Mouse (Mus musculus): ENCODE results near the gene Lmod3. TPM values are rescaled to one million over a fixed set of nuclear protein-coding genes. Genes with fewer than 3 reads are reported as not detected.
A peak's percentile ranks its signal among the peaks of the same experiment; 100 is the strongest.

Lmod3 gene
- polyA plus RNA-seq (2015; fragmentation: Nextera tagmentation; extraction: Ambion mirVana), result 0.30 and 0.42 TPM in 2 replicates

DNA sequence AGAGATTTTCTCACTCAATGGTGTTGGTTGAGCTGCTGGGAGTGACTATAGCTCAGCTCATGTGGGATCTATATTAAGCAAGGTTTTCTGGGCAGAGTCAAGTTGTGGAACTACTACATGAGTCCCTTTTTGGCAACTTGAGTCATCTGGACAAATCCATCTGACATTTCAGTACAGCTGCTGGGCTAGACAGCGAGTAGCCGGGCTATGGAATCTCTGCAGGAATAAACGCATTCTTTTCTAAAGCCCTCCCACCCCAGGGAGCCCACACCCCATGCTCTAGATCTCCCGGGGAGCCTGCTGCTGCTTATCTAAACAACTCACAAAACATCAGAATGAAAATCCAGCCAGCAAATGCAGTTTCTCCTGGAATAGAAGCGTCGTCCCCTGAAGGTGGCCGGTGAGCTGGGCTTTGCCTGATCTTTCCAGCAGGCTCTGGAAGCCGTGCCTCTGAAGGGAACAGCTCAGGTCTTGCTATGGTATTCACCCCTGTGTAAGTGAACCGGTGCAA, at the start of gene Lmod3:
Gene Lmod3 (minus strand): TSS at position 49 of the 511 bp plus-strand sequence.
- Histone ChIP-seq H3K27me3 (no peaks in the 10 kb centered on the region), H3K4me3 (no peak within 1 kb of the TSS), H3K4me2 (peak within 1 kb of the TSS; percentile 17; the same call in 1 of the 2 replicates), H3K36me3 (no peaks in the 10 kb centered on the region), H3K27ac (no peak within 1 kb of the TSS), H3K9me3 (no peaks in the 10 kb centered on the region), H3K4me1 (no peaks in the 10 kb centered on the region), H3K9ac (no peak within 1 kb of the TSS)
- ATAC-seq (ENCODE audit: borderline replicate concordance, extremely low read depth, low FRiP score, low TSS enrichment), result no peak
- WGBS, result 12% methylated on average over 9 of the region's 9 CpGs

DNA sequence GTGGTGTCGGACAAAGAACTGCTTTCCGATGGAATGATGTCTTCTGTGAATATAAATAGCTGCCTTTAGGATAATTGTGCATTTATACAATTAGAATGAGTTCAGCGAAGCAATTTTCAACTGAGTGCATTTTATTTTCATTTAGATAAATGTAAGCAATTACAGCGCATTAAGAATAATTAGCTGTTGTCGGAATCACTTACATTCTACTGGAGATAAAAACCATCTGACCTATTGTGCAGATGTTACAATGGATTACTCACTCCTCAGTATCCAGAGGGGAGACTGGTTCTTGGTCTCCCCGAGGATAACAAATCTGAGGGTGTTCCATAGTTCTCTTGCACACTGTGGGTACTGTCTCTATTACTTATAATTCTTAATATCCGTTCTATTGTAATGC, 49.7 kb upstream of the Lmod3 start:
- ATAC-seq (ENCODE audit: borderline replicate concordance, extremely low read depth, low FRiP score, low TSS enrichment), result no peak
- Histone ChIP-seq H3K4me3 (no peak overlapping the region), H3K4me1 (no peaks in the 10 kb centered on the region), H3K9me3 (no peaks in the 10 kb centered on the region), H3K36me3 (peaks cover 27% of the 10 kb centered on the region), H3K4me2 (no peak overlapping the region), H3K27me3 (no peaks in the 10 kb centered on the region), H3K27ac (no peak overlapping the region), H3K9ac (no peak overlapping the region)
- 73% methylated on average over 7 of the region's 7 CpGs for WGBS

DNA sequence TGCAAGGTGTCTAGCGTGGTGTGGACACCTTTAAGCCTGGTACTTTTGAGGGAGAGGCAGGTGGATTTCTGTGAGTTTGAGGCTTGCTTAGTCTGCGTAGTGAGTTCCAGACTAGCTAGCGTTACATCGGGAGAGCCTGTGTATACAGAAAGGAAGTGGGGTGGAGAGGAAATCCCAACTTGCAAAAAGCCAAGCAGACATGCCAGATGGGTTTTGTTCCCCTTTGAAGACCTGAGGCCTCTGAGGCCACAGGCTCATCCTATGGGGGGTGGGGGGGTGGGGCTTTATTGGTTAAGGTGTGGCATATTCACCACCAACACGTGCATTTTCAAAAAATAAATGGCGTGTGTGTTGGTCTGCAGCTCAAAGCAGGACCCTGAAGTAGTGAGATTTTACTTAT, 48.1 kb upstream of the Lmod3 start:
- H3K4me2 ChIP-seq, result no peak overlapping the region

DNA sequence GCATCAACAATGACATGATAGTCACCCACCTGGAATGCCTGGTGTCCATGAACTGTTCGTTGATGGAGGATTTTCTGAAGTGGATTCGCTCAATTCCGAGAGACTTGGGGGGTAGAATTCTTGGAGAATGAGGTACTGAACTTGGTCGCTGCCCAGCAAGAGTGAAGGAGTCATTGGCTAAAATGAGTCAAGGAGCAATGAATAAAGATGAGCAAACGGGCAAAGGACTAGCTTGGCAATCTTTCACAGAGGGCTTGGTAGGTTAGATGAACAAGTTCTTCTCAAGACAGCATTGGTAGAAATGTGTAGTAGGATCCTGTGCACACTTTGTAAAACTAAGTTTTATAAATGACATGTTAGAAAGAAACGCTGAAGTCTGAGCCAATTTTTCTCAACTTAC, 47.6 kb upstream of the Lmod3 start:
- WGBS, result 92% methylated on average over 6 of the region's 6 CpGs
- H3K36me3 ChIP-seq, result peaks cover 38% of the 10 kb centered on the region
- no peaks in the 10 kb centered on the region for H3K9me3 ChIP-seq
- no peaks in the 10 kb centered on the region for H3K4me1 ChIP-seq
- no peak overlapping the region for H3K9ac ChIP-seq
- ATAC-seq (ENCODE audit: borderline replicate concordance, extremely low read depth, low FRiP score, low TSS enrichment), result no peak
- no peak overlapping the region for H3K4me2 ChIP-seq
- no peak overlapping the region for H3K27ac ChIP-seq
- H3K27me3 ChIP-seq, result no peaks in the 10 kb centered on the region
- no peak overlapping the region for H3K4me3 ChIP-seq

More for the DNA sequence above, 48.1 kb upstream of the Lmod3 start:
- Histone ChIP-seq H3K4me1 (no peaks in the 10 kb centered on the region), H3K27me3 (no peaks in the 10 kb centered on the region), H3K4me3 (no peak overlapping the region), H3K9ac (no peak overlapping the region), H3K36me3 (peaks cover 33% of the 10 kb centered on the region), H3K9me3 (no peaks in the 10 kb centered on the region), H3K27ac (no peak overlapping the region)
- WGBS, result 83% methylated on average over 6 of the region's 6 CpGs
- ATAC-seq (ENCODE audit: borderline replicate concordance, extremely low read depth, low FRiP score, low TSS enrichment), result no peak

DNA sequence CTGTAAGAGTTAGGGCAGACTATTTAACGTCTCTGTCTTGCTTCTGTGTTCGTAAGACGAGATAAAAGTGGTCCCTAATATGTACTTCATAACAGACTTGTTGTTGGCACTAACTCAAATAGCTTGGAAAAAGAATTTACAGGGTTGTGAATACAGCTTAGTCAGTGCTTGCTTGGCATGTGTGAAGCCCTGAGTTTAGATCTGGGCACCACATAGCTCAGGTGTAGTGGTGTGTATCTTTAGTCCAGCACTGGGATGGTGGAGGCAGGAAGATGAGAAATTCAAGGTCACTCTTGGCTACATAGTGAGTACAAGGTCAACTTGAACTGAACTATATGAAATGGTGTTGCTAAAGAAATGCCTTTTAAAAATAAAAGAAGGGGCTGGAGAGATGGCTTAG, 44.6 kb upstream of the Lmod3 start:
- H3K27me3 ChIP-seq, result no peaks in the 10 kb centered on the region
- H3K9ac ChIP-seq, result no peak overlapping the region
- H3K36me3 ChIP-seq, result peaks cover 34% of the 10 kb centered on the region
- peaks cover 18% of the 10 kb centered on the region; the same call in 1 of the 2 replicates for H3K4me1 ChIP-seq
- no peak overlapping the region for H3K27ac ChIP-seq
- ATAC-seq (ENCODE audit: borderline replicate concordance, extremely low read depth, low FRiP score, low TSS enrichment), result no peak
- H3K4me2 ChIP-seq, result no peak overlapping the region
- no peak overlapping the region for H3K4me3 ChIP-seq
- 56% methylated on average over 3 of the region's 3 CpGs for WGBS
- no peaks in the 10 kb centered on the region for H3K9me3 ChIP-seq

DNA sequence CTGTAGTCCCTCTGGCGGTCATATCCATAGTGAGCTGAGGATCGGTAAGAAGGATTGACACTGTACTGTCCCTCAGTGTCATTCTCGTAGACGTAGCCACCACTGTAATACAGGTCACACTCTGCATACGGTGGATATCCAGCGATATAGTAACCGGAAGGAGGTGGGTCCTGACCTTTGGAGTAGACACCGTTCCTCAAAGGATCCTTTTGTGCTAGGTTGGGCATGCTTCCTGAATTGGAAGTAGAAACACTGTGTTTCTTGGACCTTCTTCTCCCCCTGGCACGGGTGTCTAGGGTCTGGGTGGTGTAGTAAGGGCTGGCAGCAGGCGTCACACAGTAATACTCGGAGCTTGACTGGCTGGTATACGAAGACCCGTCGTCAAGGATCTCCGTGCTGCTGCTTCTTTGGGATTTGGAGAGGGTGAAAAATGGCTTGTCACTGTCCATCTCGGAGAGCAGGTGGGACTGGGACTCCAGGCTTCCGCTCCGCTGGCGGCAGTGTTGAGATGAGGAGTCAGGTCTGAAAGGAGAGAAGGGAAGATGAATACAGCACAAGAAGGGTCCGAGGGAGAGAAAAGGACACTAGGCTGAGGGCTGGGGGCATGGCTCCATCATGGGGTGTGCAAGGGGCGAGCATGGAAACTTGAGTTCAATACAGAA, 43.4 kb upstream of the Lmod3 start:
- 94% methylated on average over 21 of the region's 21 CpGs for WGBS
- H3K4me1 ChIP-seq, result peaks cover 22% of the 10 kb centered on the region
- H3K27ac ChIP-seq, result no peak overlapping the region
- no peaks in the 10 kb centered on the region for H3K27me3 ChIP-seq
- no peak overlapping the region for H3K4me2 ChIP-seq
- no peaks in the 10 kb centered on the region for H3K9me3 ChIP-seq
- no peak overlapping the region for H3K9ac ChIP-seq
- peaks cover 34% of the 10 kb centered on the region for H3K36me3 ChIP-seq
- ATAC-seq (ENCODE audit: borderline replicate concordance, extremely low read depth, low FRiP score, low TSS enrichment), result no peak
- no peak overlapping the region for H3K4me3 ChIP-seq

DNA sequence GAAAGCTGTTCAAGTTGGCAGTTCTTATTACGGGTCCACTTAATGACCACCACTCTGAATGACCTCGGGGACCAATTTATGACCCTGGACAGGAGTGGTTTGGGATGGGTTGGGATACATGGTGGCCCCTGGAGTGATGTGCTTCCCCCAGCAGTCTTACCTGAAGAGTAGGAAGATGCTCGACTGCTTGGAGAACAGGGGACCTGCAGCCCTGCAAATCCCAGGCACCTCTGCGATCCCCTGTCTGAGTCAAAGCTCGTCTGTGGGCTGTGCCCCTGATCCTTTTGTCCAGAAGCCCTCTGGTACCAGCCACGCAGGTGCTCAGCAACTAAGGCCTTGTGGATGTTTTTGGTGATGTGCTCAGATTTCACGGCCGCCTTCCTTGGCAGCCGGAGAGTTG, 42.9 kb upstream of the Lmod3 start:
- Histone ChIP-seq H3K4me1 (peaks cover 27% of the 10 kb centered on the region), H3K4me3 (no peak overlapping the region), H3K9ac (no peak overlapping the region), H3K9me3 (no peaks in the 10 kb centered on the region), H3K27ac (peak overlapping the region; percentile 48; the same call in 1 of the 2 replicates), H3K4me2 (no peak overlapping the region), H3K36me3 (peaks cover 32% of the 10 kb centered on the region), H3K27me3 (no peaks in the 10 kb centered on the region)
- WGBS, result 86% methylated on average over 9 of the region's 9 CpGs
- no peak for ATAC-seq (ENCODE audit: borderline replicate concordance, extremely low read depth, low FRiP score, low TSS enrichment)

DNA sequence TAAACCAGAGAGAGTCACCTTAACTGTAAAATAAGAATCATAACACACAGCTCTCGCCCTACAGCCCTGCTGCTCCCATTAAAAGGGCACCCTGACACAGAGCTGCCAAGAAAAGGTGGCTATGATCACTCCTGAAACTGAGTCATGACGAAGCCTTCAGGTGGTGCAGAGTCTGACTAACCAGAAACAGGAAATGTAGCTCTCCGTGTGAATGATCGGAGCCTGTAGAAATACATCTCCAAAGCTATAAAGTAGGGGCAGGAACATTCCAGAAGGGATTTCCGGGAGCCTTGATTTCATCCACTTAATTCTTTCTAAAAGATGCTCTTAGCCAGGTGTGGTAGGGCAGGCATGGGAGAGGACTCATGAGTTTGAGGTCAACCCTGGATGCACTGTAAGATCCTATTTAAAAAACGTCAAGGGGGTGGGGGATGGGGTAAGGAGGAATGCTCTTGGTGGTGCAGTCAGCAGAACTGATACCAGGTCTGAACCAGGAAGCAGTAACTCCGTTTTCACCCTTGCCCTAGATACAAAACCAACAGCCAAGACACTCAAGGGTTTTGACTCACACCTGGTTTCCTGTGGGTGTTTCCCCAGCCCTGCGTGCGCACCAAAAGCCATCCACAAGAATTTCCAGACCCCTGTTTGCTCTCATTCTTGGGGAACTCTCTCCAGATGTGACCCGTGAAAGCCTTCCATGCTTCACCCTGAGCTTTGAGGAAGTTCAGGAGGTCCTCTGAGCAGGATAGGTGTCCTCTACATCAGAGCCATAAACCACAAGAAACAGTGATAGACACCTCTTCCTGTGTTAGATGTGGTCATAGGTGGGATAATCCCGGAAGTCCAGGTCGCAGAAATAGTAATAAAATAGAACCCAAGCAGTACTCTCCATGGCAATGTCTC, 41.4 kb upstream of the Lmod3 start:
- H3K27ac ChIP-seq, result peak overlapping the region; percentile 59
- H3K4me2 ChIP-seq, result no peak overlapping the region
- no peaks in the 10 kb centered on the region for H3K27me3 ChIP-seq
- WGBS, result 62% methylated on average over 12 of the region's 12 CpGs
- peaks cover 23% of the 10 kb centered on the region for H3K36me3 ChIP-seq
- no peak overlapping the region for H3K9ac ChIP-seq
- H3K9me3 ChIP-seq, result no peaks in the 10 kb centered on the region
- H3K4me3 ChIP-seq, result no peak overlapping the region
- ATAC-seq (ENCODE audit: borderline replicate concordance, extremely low read depth, low FRiP score, low TSS enrichment), result no peak
- peaks cover 32% of the 10 kb centered on the region for H3K4me1 ChIP-seq

DNA sequence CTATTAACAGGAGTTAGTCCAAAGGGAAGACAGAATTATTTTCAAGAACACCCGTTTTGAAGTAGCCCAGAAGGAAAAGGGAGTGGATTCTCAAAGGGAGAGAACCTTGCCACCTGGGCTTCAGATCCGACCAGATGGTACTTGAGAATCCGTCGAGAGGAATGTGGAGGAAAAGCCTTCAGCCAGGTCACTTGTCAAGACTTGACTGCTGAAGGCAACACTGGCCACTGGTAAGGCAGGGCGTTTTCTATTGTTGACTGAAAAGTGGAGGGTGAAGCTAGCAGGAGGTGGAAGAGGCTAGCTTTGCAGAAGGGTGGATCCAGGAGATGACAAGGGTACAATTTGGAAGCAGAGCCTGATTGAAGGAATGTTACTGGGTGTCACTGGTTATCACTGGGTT, 40.3 kb upstream of the Lmod3 start:
- ATAC-seq (ENCODE audit: borderline replicate concordance, extremely low read depth, low FRiP score, low TSS enrichment), result no peak
- H3K4me1 ChIP-seq, result peaks cover 38% of the 10 kb centered on the region
- 57% methylated on average over 5 of the region's 5 CpGs for WGBS
- peak overlapping the region; percentile 59 for H3K27ac ChIP-seq
- H3K4me3 ChIP-seq, result no peak overlapping the region
- H3K4me2 ChIP-seq, result no peak overlapping the region
- H3K9me3 ChIP-seq, result no peaks in the 10 kb centered on the region
- no peaks in the 10 kb centered on the region for H3K27me3 ChIP-seq
- peaks cover 23% of the 10 kb centered on the region for H3K36me3 ChIP-seq
- no peak overlapping the region for H3K9ac ChIP-seq

DNA sequence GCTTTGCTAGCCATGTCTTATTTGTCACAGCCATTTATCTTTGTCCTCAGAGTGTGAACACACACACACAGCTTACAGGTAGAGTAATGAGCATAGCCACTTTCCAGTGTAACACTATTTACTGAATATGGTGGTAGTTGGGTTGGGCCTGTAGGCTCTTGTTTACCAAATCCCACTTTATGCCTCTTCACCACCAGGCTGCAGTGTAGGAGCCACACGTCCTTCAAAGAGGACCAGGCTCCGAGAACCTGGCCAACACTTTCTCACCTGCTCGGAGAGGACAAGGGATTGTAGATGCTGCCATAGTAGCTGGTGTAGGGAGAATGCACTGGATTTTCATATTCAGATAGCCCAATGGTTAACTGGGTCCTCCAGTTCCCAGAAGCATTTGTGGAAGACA, 39.5 kb upstream of the Lmod3 start:
- Histone ChIP-seq H3K27me3 (no peaks in the 10 kb centered on the region), H3K36me3 (peaks cover 25% of the 10 kb centered on the region), H3K27ac (peak overlapping the region; percentile 59; the same call in 1 of the 2 replicates), H3K4me2 (no peak overlapping the region), H3K9ac (no peak overlapping the region), H3K4me3 (no peak overlapping the region), H3K9me3 (no peaks in the 10 kb centered on the region), H3K4me1 (peaks cover 40% of the 10 kb centered on the region)
- 65% methylated on average over 3 of the region's 3 CpGs for WGBS
- ATAC-seq (ENCODE audit: borderline replicate concordance, extremely low read depth, low FRiP score, low TSS enrichment), result no peak

DNA sequence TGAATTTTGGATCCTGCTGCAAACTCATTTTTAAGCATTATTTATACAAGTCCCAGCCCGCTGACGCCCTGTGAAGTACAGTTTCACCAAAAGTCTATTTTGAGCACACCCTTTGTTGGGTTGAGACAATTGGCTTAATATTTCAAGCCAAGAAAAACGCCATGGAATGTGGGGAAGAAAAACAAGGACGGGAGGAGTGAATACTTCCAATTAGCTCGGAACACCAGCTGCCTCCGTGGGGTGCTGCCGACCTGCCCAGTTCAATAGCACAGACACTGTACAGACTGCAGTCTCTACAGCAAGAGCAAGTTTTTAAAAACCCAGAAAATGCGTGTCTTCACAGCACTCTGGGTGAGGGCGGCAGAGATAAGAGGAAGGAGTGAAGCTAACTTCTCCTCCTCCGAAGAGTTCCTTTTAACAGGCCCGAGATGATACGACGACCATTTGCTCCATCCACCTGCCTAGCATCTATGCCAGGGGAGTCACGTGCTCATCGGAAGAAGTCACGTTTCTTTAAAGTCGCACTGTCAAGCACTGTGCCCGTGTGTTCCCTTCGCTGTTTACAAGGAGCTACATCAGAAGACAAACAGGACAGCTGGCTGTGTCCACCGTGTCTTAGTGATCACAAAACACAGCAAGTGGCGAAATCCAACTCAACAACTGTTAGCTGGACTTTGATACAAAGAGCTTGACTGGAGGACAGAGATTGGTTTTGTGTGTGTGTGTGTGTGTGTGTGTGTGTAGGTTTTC, 38.8 kb upstream of the Lmod3 start:
- H3K4me1 ChIP-seq, result peaks cover 40% of the 10 kb centered on the region
- H3K9ac ChIP-seq, result no peak overlapping the region
- no peak overlapping the region for H3K4me2 ChIP-seq
- 66% methylated on average over 21 of the region's 21 CpGs for WGBS
- H3K27ac ChIP-seq, result no peak overlapping the region
- no peaks in the 10 kb centered on the region for H3K27me3 ChIP-seq
- no peak for ATAC-seq (ENCODE audit: borderline replicate concordance, extremely low read depth, low FRiP score, low TSS enrichment)
- H3K4me3 ChIP-seq, result no peak overlapping the region
- no peaks in the 10 kb centered on the region for H3K9me3 ChIP-seq
- peaks cover 18% of the 10 kb centered on the region; the same call in 1 of the 2 replicates for H3K36me3 ChIP-seq

All from lung, embryonic 15.5 days (tissue).